Mouse (Mus musculus): ENCODE data around the gene Rasgrp4.

Rasgrp4 gene

DNA sequence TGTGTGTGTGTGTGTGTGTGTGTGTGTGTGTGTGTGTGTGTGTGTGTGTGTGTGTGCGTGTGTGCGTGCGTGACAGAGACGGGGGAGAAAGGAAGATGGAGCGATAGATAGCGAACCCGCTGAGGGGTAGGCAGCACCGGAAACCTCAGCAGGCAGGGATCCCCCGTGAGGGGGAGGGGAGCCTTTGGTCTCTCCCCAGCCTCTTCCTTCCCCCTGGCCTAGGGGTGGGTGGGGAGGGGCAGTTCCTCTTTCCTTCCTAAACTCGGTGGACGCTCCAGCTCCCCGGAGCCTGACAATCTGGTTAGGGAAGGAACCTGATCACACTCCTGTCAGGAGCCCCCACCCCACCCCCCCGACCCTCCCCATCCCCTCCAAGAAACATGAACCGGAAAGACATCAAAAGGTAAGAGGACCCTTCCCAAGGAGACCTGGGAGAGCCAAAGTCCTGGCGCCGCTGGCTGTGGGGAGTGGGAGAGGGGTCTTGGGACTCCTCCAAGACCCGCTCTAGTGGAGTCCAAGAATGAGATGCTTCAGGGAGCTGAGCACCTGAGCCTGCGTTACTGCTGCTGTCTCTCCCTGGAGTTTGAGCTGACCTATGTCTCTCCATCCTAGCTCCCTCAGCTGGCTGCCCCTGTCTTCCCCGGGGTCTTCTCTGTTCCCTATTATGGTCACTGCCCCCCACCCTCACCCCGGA lies at the start of gene Rasgrp4:
Gene Rasgrp4, plus strand, starts transcription at position 159 of the 694 bp plus-strand sequence.
- ChIA-PET POLR2A (interaction anchor here (0.6 to 1.7 kb wide), 19 partner anchors 8 to 425 kb away, joined by 3 to 7 read pairs (median 3); partner anchors contain the start of genes Ryr1 (in 2 of the 4), Fam98c (in 1 of the 4), Psmd8 (in 1 of the 4) and Sipa1l3 (in 1 of the 4)), CTCF (interaction anchor here in 3 of 4 experiments (0.6 to 2.0 kb wide), 8 partner anchors 8 to 333 kb away, joined by 3 to 14 read pairs (median 4); partner anchors contain the start of gene Ryr1 (in 1 of the 3))

DNA sequence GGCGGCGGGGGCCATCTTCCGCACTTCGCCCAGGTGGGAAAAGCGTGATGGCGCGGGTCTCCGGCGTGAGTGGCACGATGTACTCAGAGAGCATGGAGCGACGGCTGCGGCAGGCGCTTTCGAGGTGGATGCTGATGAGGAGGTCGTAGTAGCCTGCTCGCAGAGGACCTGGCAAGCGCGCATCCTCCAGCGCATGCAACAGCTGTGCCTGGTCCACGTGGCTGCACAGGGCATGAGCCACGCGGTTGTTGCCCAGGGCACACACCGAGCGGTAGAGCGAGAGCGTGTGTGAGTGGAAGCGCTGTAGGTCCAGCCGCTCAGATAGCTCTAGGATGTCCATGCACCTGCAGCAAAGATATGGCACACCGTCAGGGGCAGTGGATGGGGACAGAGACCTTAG lies 48.7 kb upstream of the Rasgrp4 start:
- CTCF ChIA-PET: interaction anchor here in 2 of 4 experiments (0.5 to 2.8 kb wide), 7 partner anchors 11 to 1041 kb away, joined by 3 to 11 read pairs (median 4); partner anchors contain the start of gene Yif1b (in 1 of the 2)
- POLR2A ChIA-PET: interaction anchor here in 2 of 4 experiments (1.0 to 2.4 kb wide), 17 partner anchors 8 to 163 kb away, joined by 3 to 12 read pairs (median 4); partner anchors contain the start of genes Ryr1 (in 2 of the 2), 2200002D01Rik (in 1 of the 2) and Psmd8 (in 1 of the 2)

DNA sequence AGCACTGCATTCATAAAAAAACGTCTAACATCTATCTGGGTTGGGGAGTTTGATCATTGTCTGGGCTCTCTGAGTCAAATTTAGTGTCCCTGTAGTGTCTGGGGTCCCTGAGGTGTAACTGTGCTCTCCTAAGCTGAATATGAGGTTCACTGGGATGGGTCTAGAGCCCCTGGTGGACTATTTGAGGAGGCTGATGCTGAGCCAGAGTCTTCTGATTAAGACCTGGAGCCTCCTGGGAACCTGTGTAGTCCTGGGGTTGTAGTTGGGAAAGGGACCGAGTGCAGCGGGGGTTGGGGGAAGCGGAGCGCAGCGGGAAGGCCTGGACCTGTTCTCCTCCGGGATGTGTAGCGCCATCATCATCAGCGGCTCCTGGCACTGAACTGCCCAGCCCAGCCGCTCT lies 47.7 kb upstream of the Rasgrp4 start:
- CTCF ChIA-PET: interaction anchor here in 3 of 4 experiments (0.6 to 2.8 kb wide), 11 partner anchors 10 to 777 kb away, joined by 3 to 11 read pairs (median 4); partner anchors contain the start of genes Ryr1 (in 1 of the 3) and Yif1b (in 1 of the 3)
- POLR2A ChIA-PET: interaction anchor here in 3 of 4 experiments (0.6 to 2.4 kb wide), 25 partner anchors 8 to 162 kb away, joined by 3 to 12 read pairs (median 4); partner anchors contain the start of genes Ryr1 (in 2 of the 3), 2200002D01Rik (in 1 of the 3), Fam98c (in 1 of the 3) and Psmd8 (in 1 of the 3)

DNA sequence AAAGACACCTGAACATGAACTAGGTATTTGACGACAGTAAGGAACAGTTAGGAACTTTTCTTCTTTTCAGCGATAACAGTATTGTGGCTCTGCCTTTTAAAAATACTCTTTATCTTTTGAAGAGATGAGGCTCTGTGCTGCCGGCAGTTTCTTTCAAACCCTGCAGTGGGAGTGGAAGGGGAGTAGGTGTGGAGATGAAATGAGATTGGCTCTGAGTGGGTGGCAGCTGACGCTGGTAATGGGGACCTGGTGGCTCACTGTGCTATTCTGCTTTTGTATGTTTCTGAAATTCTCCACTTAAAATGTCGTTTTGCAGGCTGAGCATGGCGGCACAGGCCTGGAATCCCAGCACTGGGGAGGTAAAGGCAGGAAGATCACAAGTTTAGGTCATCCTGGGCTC lies 45.8 kb upstream of the Rasgrp4 start:
- POLR2A ChIA-PET: interaction anchor here in 2 of 4 experiments (1.1 to 1.5 kb wide), 4 partner anchors 12 to 92 kb away, joined by 3 to 4 read pairs (median 4); partner anchors contain the start of genes Fam98c (in 1 of the 2) and Psmd8 (in 1 of the 2)
- CTCF ChIA-PET: interaction anchor here in 1 of 4 experiments (1.5 to 1.8 kb wide), 2 partner anchors 9 to 38 kb away, joined by 5 to 7 read pairs; no protein-coding TSS in a partner anchor

DNA sequence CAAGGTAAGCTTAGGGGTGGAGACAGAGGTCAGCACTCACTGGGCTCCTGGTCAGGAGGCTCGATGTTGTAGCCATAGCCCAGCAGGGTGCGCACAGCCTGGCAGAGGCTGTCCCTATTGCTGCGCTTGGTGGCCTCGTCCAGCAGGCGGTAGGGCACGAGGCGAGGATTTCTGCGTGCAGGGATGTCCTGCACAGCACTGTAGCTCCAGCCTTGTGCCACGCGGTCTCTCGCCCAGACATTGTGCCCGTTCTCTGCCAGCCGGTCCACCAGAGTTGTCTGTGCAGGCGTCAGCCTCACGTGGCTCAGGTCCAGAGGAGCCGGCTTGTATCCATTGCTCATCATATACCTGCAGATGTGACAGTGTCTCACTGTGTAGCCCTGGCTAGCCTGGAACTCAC lies 37.5 kb upstream of the Rasgrp4 start:
- POLR2A ChIA-PET: interaction anchor here in 2 of 4 experiments (0.6 to 2.0 kb wide), 5 partner anchors 9 to 191 kb away, joined by 3 to 7 read pairs (median 4); partner anchors contain the start of gene Ppp1r14a (in 1 of the 2)
- CTCF ChIA-PET: interaction anchor here in 1 of 4 experiments (0.9 to 1.2 kb wide), 2 partner anchors 9 to 10 kb away, joined by 3 to 4 read pairs; no protein-coding TSS in a partner anchor

DNA sequence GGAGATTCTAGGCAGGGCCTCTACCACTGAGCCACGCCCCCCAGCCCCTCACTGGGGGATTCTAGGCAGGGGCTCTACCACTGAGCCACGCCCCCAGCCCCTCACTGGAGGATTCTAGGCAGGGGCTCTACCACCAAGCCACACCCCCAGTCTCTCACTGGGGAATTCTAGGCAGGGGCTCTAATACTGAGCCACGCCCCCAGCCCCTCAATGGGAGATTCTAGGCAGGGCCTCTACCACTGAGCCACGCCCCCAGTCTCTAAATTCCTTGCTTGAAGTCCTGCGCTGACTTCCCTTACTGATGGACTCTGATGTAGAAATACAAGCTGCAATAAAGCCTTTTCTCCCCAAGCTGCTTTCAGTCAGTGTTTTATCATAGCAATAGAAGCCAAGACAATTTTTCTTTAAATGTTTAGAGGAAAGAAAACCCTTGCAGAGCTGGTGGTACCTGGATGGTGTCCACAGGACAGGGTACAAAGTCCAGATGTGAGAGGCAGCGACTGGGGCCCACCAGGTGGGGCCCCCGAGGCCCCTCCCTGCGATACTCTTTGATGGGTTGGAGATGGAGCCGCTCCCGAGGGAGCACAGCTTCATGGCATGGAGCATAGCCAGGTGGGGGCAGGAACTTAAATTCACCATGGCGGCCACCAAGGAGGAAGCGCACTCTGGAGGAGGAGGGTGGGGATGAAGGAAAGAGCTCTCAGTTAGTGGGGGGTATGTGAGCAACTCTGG lies 33.2 kb upstream of the Rasgrp4 start:
- POLR2A ChIA-PET: interaction anchor here in 2 of 4 experiments (0.6 to 1.5 kb wide), 4 partner anchors 13 to 38 kb away, joined by 3 to 4 read pairs (median 3); no protein-coding TSS in a partner anchor
- CTCF ChIA-PET: interaction anchor here in 2 of 4 experiments (0.9 to 1.0 kb wide), 2 partner anchors 20 to 291 kb away, joined by 3 to 4 read pairs; no protein-coding TSS in a partner anchor

DNA sequence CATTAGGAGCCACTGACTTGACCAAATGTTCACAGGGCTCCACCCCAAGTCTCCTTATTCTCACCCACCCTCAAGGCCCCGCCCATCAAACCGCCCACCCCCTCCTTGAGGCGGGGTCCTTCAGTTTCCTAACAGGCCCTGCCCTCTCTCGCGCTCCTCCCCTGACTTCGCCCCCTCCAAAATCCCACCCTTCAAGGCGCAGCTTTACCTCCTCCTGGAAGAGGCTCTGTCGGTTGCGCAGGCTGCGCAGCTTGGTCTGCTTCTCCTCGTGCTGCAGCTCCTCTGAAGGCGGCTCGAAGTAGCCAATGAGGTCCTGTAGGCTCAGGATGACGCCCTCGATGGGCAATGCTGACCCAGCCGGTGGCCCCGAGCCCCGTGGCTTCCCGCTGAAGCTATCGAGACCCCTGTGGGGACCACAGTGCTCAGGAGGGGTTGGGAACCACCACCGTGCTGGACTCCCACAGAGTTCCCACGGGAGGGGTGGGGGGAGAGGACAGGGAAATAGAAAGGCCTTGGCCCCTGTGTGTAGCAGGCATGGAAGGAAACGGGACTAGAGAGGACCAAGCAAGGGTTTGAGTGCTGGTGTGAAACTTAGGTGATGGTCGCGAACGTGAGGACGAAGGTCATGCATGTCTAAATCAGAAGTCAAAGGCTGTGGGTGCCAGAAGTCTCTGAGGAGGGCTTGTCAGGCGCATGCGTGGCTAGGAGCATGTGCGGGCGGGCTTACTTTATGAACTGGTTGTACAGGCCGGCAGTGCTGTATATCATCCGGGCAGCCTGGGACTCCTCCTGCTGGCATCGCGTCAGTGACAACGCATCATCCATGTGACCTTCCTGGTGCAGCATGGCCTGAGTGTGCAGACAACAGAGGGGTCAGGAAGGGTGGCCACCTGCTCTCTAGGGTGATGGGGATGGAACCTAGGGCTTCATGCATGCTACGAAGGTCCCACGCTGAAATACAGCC lies 25.4 kb upstream of the Rasgrp4 start:
- POLR2A ChIA-PET: interaction anchor here in 2 of 4 experiments (0.6 to 1.6 kb wide), 7 partner anchors 9 to 299 kb away, joined by 3 to 4 read pairs (median 4); partner anchors contain the start of genes Psmd8 (in 1 of the 2) and Ryr1 (in 1 of the 2)
- CTCF ChIA-PET: interaction anchor here in 2 of 4 experiments (0.6 to 1.4 kb wide), 5 partner anchors 18 to 126 kb away, joined by 3 to 6 read pairs (median 4); partner anchors contain the start of gene Psmd8 (in 1 of the 2)

DNA sequence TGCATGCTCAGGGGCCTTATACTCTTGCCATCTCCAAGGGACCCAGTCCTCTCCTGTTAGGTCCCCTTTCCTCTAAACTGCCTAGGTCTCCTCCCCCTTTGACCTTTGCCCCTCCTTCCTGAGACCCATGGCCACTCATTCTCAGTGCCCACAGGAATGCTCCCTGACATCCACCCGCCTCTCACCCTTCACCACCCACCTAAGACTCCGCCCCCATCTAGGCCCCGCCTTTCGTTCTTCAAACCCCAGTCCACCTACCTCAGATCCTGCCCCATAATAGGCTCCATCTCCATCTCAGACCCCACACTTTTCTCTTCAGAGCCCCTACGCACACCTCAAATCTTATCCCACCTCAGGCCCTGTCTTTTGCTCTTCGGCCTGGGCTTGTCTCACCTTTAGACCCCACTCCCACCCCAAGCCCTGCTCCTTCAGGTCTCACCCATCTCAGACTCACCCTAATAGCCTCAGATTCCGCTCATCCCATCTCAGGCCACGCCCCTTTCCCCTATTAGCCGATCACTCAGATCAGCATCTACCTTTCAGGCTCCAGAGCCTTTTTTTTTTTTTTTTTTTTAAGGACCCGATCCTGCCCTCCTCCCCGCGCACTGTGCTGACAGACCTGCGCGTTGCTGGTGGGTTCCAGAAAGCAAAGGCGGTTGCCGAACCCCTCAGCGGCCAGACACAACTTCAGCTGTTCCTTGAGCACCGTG lies 16.4 kb upstream of the Rasgrp4 start:
- ChIA-PET CTCF (no interaction called here), POLR2A (interaction anchor here in 3 of 4 experiments (0.6 to 1.4 kb wide), 4 partner anchors 18 to 54 kb away, joined by 3 read pairs; no protein-coding TSS in a partner anchor)

DNA sequence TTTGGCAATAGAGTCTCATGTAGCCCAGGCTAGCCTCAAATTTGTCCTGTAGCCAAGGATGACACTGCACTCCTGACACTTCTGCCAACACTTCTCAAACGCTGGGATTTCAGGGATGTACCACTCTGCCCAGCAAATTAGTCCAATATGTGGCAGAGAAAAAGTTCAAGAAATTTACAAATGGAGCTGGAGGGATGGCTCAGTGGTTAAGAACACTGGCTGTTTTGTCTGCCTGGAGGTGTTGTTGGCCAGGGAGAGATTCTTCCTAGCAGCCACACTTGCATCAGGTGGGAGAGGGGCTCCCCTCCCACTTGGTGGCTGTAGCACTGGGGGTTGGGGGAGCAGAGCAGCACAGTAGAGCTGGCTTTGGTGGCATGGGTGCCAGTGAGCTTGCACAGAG lies 15.1 kb upstream of the Rasgrp4 start:
- POLR2A ChIA-PET: interaction anchor here in 2 of 4 experiments (0.6 to 1.3 kb wide), 3 partner anchors 18 to 94 kb away, joined by 3 read pairs; partner anchors contain the start of gene Catsperg1 (in 1 of the 2)
- CTCF ChIA-PET: interaction anchor here in 2 of 4 experiments (0.7 to 1.0 kb wide), 2 partner anchors 128 to 839 kb away, joined by 3 to 6 read pairs; no protein-coding TSS in a partner anchor

DNA sequence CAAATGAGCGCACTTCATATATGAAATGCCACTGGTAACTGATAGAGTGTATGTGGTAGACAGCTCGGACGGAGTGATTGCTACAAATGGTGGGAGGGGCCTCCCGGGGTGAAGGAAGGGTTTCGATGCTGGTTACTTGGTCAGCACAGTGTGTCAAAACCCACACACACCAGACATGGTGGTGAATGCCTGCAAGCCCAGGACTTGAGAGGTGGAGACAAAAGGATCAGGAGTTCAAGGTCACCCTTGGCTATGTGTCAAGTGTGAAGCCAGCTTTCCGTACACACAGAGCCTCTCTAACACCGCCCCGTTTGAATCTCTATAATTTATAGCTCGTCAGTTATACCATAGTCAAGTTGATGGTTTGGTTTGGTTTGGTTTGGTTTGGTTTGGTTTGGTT lies 11.8 kb upstream of the Rasgrp4 start:
- POLR2A ChIA-PET: interaction anchor here in 2 of 4 experiments (0.7 to 1.1 kb wide), 2 partner anchors 36 to 46 kb away, joined by 3 to 4 read pairs; no protein-coding TSS in a partner anchor

DNA sequence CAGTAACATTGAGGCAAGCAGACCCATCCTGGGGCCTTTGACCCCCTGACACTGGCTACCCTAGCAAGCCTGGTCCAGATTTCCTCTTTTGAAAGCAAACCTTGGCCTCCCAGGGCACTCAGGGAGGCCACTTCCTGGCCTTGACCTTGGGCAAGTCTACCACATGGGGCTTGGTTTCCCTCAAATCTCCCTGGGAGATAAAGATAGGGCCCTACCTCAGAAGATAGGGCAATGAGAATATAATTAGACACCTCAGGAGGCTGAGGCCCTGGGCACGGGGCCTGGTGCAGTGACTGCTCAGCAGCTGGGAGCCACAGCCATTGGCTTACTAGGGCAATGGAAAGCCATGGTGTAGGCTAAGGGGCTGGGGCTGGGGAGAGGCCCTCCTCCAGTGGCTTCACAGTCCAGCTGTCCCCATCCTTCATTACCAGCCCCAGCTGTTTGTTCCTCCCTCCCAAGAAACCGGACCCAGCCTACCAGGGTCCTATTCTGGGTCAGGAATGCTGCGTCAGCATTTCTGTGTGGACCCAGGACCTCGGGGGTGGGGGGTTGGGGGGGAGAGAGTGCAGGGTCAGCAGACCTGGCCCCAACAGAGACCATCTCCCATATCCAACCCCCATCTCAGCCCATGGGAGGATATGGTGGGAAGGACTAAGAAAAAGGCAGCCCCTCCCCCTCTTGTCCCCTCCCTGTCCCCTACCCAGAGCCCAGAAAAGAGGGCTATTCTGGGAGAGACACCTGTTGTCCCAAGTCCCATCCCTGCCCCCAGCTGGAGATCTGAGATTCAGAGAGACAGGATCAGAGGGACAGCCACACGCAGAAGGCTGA lies 10.9 kb upstream of the Rasgrp4 start:
- CTCF ChIA-PET: interaction anchor here in 3 of 4 experiments (0.5 to 2.1 kb wide), 8 partner anchors 30 to 399 kb away, joined by 3 to 5 read pairs (median 4); no protein-coding TSS in a partner anchor
- POLR2A ChIA-PET: interaction anchor here in 3 of 4 experiments (0.6 to 3.5 kb wide), 12 partner anchors 11 to 351 kb away, joined by 3 to 20 read pairs (median 4); partner anchors contain the start of genes 2200002D01Rik (in 1 of the 3) and Psmd8 (in 1 of the 3)

More for the DNA sequence above, 11.8 kb upstream of the Rasgrp4 start:
- CTCF ChIA-PET: interaction anchor here (0.5 to 1.1 kb wide), 5 partner anchors 31 to 179 kb away, joined by 3 to 5 read pairs (median 3); no protein-coding TSS in a partner anchor

DNA sequence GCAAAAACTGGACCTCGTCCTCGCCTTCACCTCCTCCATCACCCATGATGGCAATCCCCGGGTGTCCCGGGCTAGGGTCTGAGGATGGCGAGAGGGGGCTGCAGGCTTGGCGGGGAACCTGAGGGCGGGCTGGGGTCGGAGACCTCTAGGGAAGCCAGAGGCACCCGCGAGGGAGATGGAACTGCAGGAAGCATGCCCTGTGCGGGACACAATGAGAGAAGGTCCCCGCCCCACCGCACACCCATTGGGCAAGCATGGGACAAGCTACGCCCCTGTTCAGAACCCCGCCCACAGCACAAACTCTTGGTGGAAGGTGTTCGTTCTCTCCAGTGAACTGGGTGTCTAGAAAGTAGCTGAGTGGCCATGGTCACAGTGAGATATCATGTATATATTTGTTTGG lies 9.7 kb upstream of the Rasgrp4 start, which contains the start of gene Ryr1:
Gene Ryr1, minus strand, starts transcription at position 210 of the 400 bp plus-strand sequence.
- CTCF ChIA-PET: interaction anchor here in 3 of 4 experiments (0.5 to 2.8 kb wide), 31 partner anchors 10 to 398 kb away, joined by 3 to 25 read pairs (median 4); partner anchors contain the start of genes Psmd8 (in 2 of the 3), Rasgrp4 (in 2 of the 3), Fam98c (in 1 of the 3) and Ggn (in 1 of the 3)
- POLR2A ChIA-PET: interaction anchor here in 3 of 4 experiments (0.5 to 3.5 kb wide), 36 partner anchors 10 to 1437 kb away, joined by 3 to 20 read pairs (median 3); partner anchors contain the start of genes Psmd8 (in 2 of the 3), 2200002D01Rik (in 1 of the 3), Ggn (in 1 of the 3) and Rasgrp4 (in 1 of the 3)

DNA sequence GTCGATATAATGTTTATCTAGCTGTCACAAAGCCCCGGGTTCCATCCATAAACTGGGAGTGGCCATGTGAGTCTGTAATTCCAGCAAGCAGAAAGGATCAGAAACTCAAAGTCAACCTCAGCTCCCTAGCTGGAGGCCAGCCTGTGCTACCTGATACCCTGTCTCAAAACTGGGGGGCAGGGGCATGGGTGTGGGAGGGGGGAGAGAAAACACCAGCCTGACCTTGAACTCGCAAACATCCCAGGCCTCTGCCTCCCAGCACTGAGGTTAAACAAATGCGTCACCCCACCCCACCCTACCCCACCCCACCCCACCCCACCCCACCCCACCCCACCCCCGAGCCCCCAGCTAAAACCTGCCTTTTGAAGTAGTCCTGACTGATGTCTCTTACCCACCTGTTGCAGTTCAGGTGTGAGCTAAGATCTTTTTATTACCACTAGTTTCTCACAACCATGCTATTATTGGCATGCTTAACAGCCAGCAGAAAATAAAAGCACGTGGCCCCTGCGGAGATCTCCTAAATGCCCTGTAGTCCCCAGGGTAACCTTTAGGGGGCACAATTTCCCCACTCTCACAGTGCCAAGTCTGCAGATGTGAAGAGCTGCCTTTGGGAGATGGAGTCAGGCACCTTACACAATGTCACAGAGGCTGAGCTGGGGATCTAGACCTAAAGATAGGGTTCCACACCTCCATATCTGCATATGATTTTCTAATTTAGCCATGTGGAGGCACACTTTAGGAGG lies 8.3 kb upstream of the Rasgrp4 start:
- POLR2A ChIA-PET: interaction anchor here in 3 of 4 experiments (0.6 to 3.5 kb wide), 36 partner anchors 9 to 1680 kb away, joined by 3 to 20 read pairs (median 4); partner anchors contain the start of genes Fam98c (in 2 of the 3), Psmd8 (in 2 of the 3), Eif3k (in 1 of the 3) and Ggn (in 1 of the 3)
- CTCF ChIA-PET: interaction anchor here (0.6 to 2.8 kb wide), 57 partner anchors 9 to 409 kb away, joined by 3 to 25 read pairs (median 4); partner anchors contain the start of genes Fam98c (in 3 of the 4), 2200002D01Rik (in 2 of the 4), Psmd8 (in 2 of the 4) and Rasgrp4 (in 2 of the 4)
